Mouse (Mus musculus) cerebellum, postnatal 36 days (tissue): ENCODE measurements around the gene Tyrobp.
A peak's percentile ranks its signal among the peaks of the same experiment; 100 is the strongest.

ENCODE experiments used
- DNase-seq, 2 experiments: peaks; one replicate each; pipeline ENCODE4 v3.0.0; 2021 to 2022; ENCODE audit warnings: mixed read lengths in 2 of 2

Tyrobp gene

GRCm38 (mm10) chr7:30413596-30413995 lies at the start of gene Tyrobp:
Gene Tyrobp, plus strand, starts transcription at chr7:30413760.
- no peak for DNase-seq

- no peak for DNase-seq
Observed at GRCm38 (mm10) chr7:30367466-30367865, 46.1 kb upstream of the Tyrobp start.

- DNase-seq = peak; percentile 93 to 95
Observed at GRCm38 (mm10) chr7:30373501-30373962, 40.0 kb upstream of the Tyrobp start.

GRCm38 (mm10) chr7:30380061-30380460 lies 33.5 kb upstream of the Tyrobp start:
- no peak for DNase-seq

GRCm38 (mm10) chr7:30384106-30384505 lies 29.5 kb upstream of the Tyrobp start:
- no peak for DNase-seq

GRCm38 (mm10) chr7:30392746-30393520 lies 20.6 kb upstream of the Tyrobp start:
- DNase-seq = no peak

- DNase-seq = no peak
Observed at GRCm38 (mm10) chr7:30393631-30394030, 19.9 kb upstream of the Tyrobp start.

- no peak for DNase-seq
Observed at GRCm38 (mm10) chr7:30394379-30394778, 19.2 kb upstream of the Tyrobp start.

GRCm38 (mm10) chr7:30394871-30395270 lies 18.7 kb upstream of the Tyrobp start:
- DNase-seq = no peak

GRCm38 (mm10) chr7:30399671-30400070 lies 13.9 kb upstream of the Tyrobp start:
- no peak for DNase-seq

- no peak for DNase-seq
Observed at GRCm38 (mm10) chr7:30402343-30402742, 11.2 kb upstream of the Tyrobp start.

- no peak for DNase-seq
Observed at GRCm38 (mm10) chr7:30408639-30409038, 4.9 kb upstream of the Tyrobp start.

GRCm38 (mm10) chr7:30409789-30410188 lies 3.8 kb upstream of the Tyrobp start:
- no peak for DNase-seq

- no peak for DNase-seq
Observed at GRCm38 (mm10) chr7:30411023-30411422, 2.5 kb upstream of the Tyrobp start.

GRCm38 (mm10) chr7:30412735-30413147 lies 819 bp upstream of the Tyrobp start:
- no peak for DNase-seq

- DNase-seq = no peak
Observed at GRCm38 (mm10) chr7:30417856-30418255, 4.3 kb downstream of the Tyrobp start.

GRCm38 (mm10) chr7:30419561-30420499 lies 6.3 kb downstream of the Tyrobp start, which contains the start of gene Hcst:
Gene Hcst, minus strand, starts transcription at chr7:30419854.
- no peak for DNase-seq

GRCm38 (mm10) chr7:30420673-30421072 lies 7.1 kb downstream of the Tyrobp start:
- DNase-seq = no peak

GRCm38 (mm10) chr7:30421175-30421889 lies 7.8 kb downstream of the Tyrobp start, which contains the start of gene Nfkbid:
Gene Nfkbid, plus strand, starts transcription at chr7:30421732.
- peak; percentile 60 for DNase-seq

GRCm38 (mm10) chr7:30421890-30422435 lies 8.4 kb downstream of the Tyrobp start:
- peak; percentile 94 to 96 for DNase-seq

GRCm38 (mm10) chr7:30422560-30422959 lies 9.0 kb downstream of the Tyrobp start:
- DNase-seq = no peak

- peak; percentile 45 to 49 for DNase-seq
Observed at GRCm38 (mm10) chr7:30423071-30423641, 9.6 kb downstream of the Tyrobp start.
